Comparison of ENCODE assay signal across 8 mouse cellular contexts in the genomic region with DNA sequence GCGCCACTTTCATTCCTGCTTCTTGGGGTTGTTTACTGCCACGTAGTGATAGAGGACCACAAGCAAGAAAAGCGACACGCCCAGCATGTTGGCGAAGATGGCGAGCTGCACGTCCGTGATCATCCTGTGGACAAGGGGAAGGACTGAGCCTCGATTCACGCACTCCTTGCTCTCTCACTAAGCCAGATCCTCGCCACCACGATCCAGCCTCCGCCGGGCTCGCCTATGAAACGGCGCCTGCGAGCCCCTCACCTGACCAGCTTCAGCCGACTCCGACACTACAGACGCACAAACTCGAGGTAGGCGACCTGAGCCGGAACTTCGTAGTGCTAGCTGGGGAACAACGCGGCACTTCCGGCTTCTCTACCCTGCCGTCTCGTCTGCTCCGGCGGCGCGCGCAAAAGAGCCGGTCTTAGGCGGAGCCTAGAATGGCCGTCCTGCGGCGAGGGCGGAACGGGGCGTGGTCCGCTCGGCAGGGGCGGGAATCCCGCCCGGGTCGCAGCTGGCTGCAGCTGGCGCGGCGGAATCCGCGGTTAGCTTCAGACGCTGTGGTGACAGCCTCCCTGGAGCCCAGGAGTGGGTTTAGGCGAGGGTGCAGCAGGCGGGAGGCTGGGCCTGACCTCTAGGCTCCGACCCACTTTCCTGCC. TPM values are rescaled to one million over a fixed set of nuclear protein-coding genes. Genes with fewer than 3 reads are reported as not detected.
DNase-seq lines count a peak whose midpoint lies in the region; ATAC-seq and TF ChIP-seq lines count a peak whose summit lies in the region.

Ost4 (minus strand) TSS at position 376 of the 647 bp plus-strand sequence.

- no peak for TF ChIP-seq EP300 in lung, postnatal 0 days (IDR thresholded peaks at IDR 0.05)

- H3K36me3 ChIP-seq in hindbrain, embryonic 10.5 days, result peaks cover 37% of the 10 kb centered on the region
- peaks cover 13% of the 10 kb centered on the region; the same call in 1 of the 2 replicates for H3K36me3 ChIP-seq in lung, postnatal 0 days (ENCODE audit: insufficient read depth, low read length)

- 0% methylated on average over 58 of the region's 58 CpGs for WGBS in hindbrain, embryonic 10.5 days
- WGBS in lung, postnatal 0 days, result 0% methylated on average over 43 of the region's 58 CpGs

- peak within 1 kb of the TSS; percentile 83 for H3K4me2 ChIP-seq in lung, postnatal 0 days (replicated peaks; ENCODE audit: low read depth, low read length)

- H3K27me3 ChIP-seq in hindbrain, embryonic 10.5 days (ENCODE audit: insufficient read depth, poor library complexity, severe bottlenecking), result peaks cover 7% of the 10 kb centered on the region
- no peaks in the 10 kb centered on the region for H3K27me3 ChIP-seq in lung, postnatal 0 days (replicated peaks; ENCODE audit: insufficient read depth, low read length)

- peak within 1 kb of the TSS; percentile 93 for H3K27ac ChIP-seq in hindbrain, embryonic 10.5 days
- H3K27ac ChIP-seq in lung, postnatal 0 days (ENCODE audit: low read length), result peak within 1 kb of the TSS; percentile 93

- TF ChIP-seq CTCF in lung, postnatal 0 days (IDR thresholded peaks at IDR 0.05), result no peak

- peak; percentile 93 for DNase-seq in MEL-GATA-1-ER (ENCODE audit: extremely low read depth, low read depth)
- DNase-seq in cerebellum, adult 8-10 months, result peak; percentile 89
- peak; percentile 97 for DNase-seq in hindbrain, embryonic 10.5 days (ENCODE audit: low spot score)
- DNase-seq in layer of hippocampus, adult 9-11 months, result peak; percentile 95
- DNase-seq in lung, postnatal 0 days (ENCODE audit: low spot score), result peak; percentile 98
- DNase-seq in ovary, postnatal 14 days (ENCODE audit: low spot score), result peak; percentile 95
- DNase-seq in thymus, postnatal 14 days, result peak; percentile 99

- no peaks in the 10 kb centered on the region for H3K9me3 ChIP-seq in hindbrain, embryonic 10.5 days
- H3K9me3 ChIP-seq in lung, postnatal 0 days (ENCODE audit: low read length), result no peaks in the 10 kb centered on the region

- peak within 1 kb of the TSS; percentile 68 for H3K9ac ChIP-seq in lung, postnatal 0 days (replicated peaks; ENCODE audit: low read depth)

- peak; percentile 96 for ATAC-seq in frontal cortex, adult (ENCODE audit: low TSS enrichment)
- peak; percentile 97 for ATAC-seq in lung, postnatal 0 days

- peaks cover 46% of the 10 kb centered on the region for H3K4me1 ChIP-seq in hindbrain, embryonic 10.5 days (replicated peaks)
- peaks cover 7% of the 10 kb centered on the region for H3K4me1 ChIP-seq in lung, postnatal 0 days (ENCODE audit: insufficient read depth, low read depth, low read length)

- peak within 1 kb of the TSS; percentile 84 for H3K4me3 ChIP-seq in hindbrain, embryonic 10.5 days
- H3K4me3 ChIP-seq in lung, postnatal 0 days (ENCODE audit: low read depth, low read length), result peak within 1 kb of the TSS; percentile 73

RNA-seq across cellular contexts. Expression of gene Ost4, which starts in this region (rescaled TPM):
- polyA plus RNA-seq in hindbrain, embryonic 10.5 days (2016; fragmentation: Nextera tagmentation; extraction: Ambion mirVana), result 405 and 407 TPM in 2 replicates
- 340 and 365 TPM in 2 replicates for polyA plus RNA-seq in lung, postnatal 0 days (2015; fragmentation: Nextera tagmentation; extraction: Ambion mirVana)

Comparison
In these comparisons a context has a peak if more than half of its experiments do, and no peak if none do; other contexts are left out.
1. Peak in every context shown above with its lines: DNase-seq, ATAC-seq, H3K4me3 ChIP-seq and H3K27ac ChIP-seq.